Mouse (Mus musculus) C2C12 (cell line): ENCODE data around the gene Kbtbd12.

Experiments
- CTCF ChIP-seq: IDR thresholded peaks from one replicate; pipeline ENCODE4 v1.5.1; 2011; ENCODE audit not compliant: control insufficient read depth, insufficient read depth, insufficient read length
- MYOD1 ChIP-seq: IDR thresholded peaks from one replicate; pipeline ENCODE4 v1.6.1; 2011; ENCODE audit warnings: low read depth; ENCODE audit not compliant: control insufficient read depth, insufficient read length

DNA sequence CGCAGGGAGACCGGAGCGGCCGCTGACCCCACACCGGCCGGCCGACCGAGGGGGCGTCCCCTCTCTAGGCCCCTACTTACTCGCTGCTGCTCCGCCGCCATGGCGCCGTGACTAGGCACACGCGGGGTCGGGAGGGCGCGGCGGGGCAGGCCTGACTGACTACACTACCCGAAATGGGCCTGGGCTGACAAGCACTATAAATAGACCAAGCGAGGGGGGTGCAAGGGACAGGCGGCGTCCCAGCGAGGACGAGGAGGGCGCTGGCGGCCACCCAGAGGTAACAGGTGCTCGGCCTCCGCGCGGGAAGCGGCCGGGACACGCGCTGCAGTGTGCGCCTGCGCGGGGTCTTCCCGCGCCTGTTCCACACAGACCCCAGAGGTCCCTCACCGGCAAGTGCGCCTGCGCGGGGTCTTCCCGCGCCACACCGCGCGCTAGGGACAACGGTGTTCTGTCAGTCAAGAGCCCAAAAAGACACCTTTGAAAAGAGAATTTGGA, 10.4 kb downstream of the Kbtbd12 start:
- TF ChIP-seq CTCF (no peak), MYOD1 (no peak)
